In genomic region chr8:125165505-125166446, GRCm38 (mm10) we compare ENCODE assay signal across 8 mouse cellular contexts.
DNase-seq lines count a peak whose midpoint lies in the region; ATAC-seq and TF ChIP-seq lines count a peak whose summit lies in the region.

No protein-coding gene starts in this region.

- no peak overlapping the region for H3K4me2 ChIP-seq in kidney, embryonic 14.5 days (replicated peaks; ENCODE audit: low read depth, low read length)

- TF ChIP-seq CTCF in ES-Bruce4 (IDR thresholded peaks at IDR 0.05; ENCODE audit: low read depth, low read length): peak; percentile 40

- H3K36me3 ChIP-seq in ES-Bruce4 (ENCODE audit: control insufficient read depth, insufficient read depth, low read length, poor library complexity, severe bottlenecking): no peaks in the 10 kb centered on the region
- no peaks in the 10 kb centered on the region for H3K36me3 ChIP-seq in kidney, embryonic 14.5 days (ENCODE audit: control insufficient read depth, insufficient read depth, low read length)

- no peak for TF ChIP-seq POLR2A in ES-Bruce4 (IDR thresholded peaks at IDR 0.05; ENCODE audit: insufficient read depth, low read length)

- H3K27me3 ChIP-seq in ES-Bruce4 (ENCODE audit: control insufficient read depth, insufficient read depth, low read length, poor library complexity, severe bottlenecking): no peaks in the 10 kb centered on the region
- H3K27me3 ChIP-seq in kidney, embryonic 14.5 days (ENCODE audit: control insufficient read depth, insufficient read depth, low read length): peaks cover 4% of the 10 kb centered on the region; the same call in 1 of the 2 replicates

- H3K9ac ChIP-seq in ES-Bruce4 (ENCODE audit: low read depth, poor library complexity, severe bottlenecking): no peak overlapping the region
- H3K9ac ChIP-seq in kidney, embryonic 14.5 days (ENCODE audit: low read depth, low read length): no peak overlapping the region

- ATAC-seq in kidney, embryonic 14.5 days (ENCODE audit: low FRiP score, low TSS enrichment): peak; percentile 61; the same call in 1 of the 2 replicates

- no peak overlapping the region for H3K27ac ChIP-seq in ES-Bruce4 (ENCODE audit: insufficient read depth, low read length)
- no peak overlapping the region for H3K27ac ChIP-seq in kidney, embryonic 14.5 days (ENCODE audit: low read depth, low read length)

- peak; percentile 41 for DNase-seq in kidney, adult 18-20 months
- no peak for DNase-seq in kidney, adult 11 months
- DNase-seq in cerebellum, adult 18-20 months: peak; percentile 46 to 59
- DNase-seq in forelimb bud, embryonic 11.5 days (ENCODE audit: low read depth, low spot score): peak; percentile 63
- DNase-seq in lung, postnatal 14 days: peak; percentile 75
- DNase-seq in thymus, postnatal 0 days (ENCODE audit: low spot score): peak; percentile 55

- no peaks in the 10 kb centered on the region for H3K4me1 ChIP-seq in ES-Bruce4 (ENCODE audit: control insufficient read depth, insufficient read depth, low read length)
- H3K4me1 ChIP-seq in kidney, embryonic 14.5 days (ENCODE audit: control insufficient read depth, insufficient read depth, low read length): no peaks in the 10 kb centered on the region

- no peaks in the 10 kb centered on the region for H3K9me3 ChIP-seq in ES-Bruce4 (replicated peaks; ENCODE audit: control insufficient read depth, insufficient read depth, low read length, poor library complexity, severe bottlenecking)
- H3K9me3 ChIP-seq in kidney, embryonic 14.5 days (ENCODE audit: control insufficient read depth, low read length): no peaks in the 10 kb centered on the region

- H3K4me3 ChIP-seq in ES-Bruce4 (ENCODE audit: low read depth, low read length): no peak overlapping the region
- no peak overlapping the region for H3K4me3 ChIP-seq in kidney, embryonic 14.5 days (ENCODE audit: low read length)

- WGBS in kidney, embryonic 14.5 days: 69% methylated on average over 11 of the region's 11 CpGs

- no peak for TF ChIP-seq EP300 in ES-Bruce4 (IDR thresholded peaks at IDR 0.05; ENCODE audit: insufficient read depth, low read depth, low read length)
